Mouse (Mus musculus): Measurements from ENCODE around the gene Nubp2.
A peak's percentile ranks its signal among the peaks of the same experiment; 100 is the strongest.

Gene Nubp2

DNA sequence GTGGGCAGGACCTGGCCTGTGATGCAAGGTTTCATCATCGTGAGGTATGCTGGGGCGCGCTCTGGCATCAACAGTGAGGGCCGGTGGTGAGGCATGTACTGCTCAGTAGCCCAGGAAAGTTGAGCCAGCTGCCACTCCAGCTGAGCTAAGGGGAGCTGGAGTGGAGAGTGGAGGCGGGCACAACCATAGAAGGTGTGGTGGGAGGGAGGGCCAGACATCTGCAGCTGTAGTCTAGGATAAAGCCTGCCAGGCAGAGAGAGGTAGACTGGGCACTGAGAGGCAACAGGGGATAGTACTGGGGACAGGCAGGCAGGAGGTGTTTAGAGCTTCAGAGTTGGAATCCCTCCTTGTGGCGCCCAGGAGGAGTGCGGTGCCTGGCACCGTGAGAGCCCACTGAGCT is 26.1 kb downstream of the Nubp2 start:
- no peak for DNase-seq

DNA sequence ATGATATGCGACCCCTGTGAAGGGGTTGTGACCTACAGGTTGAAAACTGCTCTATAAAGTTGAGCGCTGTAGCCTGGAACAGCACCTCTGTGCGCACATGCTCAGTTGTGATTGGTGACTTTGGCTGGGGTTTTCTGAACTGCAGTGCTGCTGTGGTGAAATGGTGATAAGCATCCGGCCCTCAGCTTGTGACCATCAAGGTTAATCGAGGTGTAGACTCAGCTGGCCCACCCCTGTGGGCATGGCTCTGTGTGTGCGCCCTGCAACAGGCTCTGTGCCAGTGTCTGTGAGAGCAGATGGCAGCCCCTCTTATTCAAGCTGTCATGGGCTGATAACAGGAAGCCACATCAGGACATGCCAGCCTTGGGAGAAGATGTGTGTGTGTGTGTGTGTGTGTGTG is 27.2 kb downstream of the Nubp2 start:
- DNase-seq = no peak

DNA sequence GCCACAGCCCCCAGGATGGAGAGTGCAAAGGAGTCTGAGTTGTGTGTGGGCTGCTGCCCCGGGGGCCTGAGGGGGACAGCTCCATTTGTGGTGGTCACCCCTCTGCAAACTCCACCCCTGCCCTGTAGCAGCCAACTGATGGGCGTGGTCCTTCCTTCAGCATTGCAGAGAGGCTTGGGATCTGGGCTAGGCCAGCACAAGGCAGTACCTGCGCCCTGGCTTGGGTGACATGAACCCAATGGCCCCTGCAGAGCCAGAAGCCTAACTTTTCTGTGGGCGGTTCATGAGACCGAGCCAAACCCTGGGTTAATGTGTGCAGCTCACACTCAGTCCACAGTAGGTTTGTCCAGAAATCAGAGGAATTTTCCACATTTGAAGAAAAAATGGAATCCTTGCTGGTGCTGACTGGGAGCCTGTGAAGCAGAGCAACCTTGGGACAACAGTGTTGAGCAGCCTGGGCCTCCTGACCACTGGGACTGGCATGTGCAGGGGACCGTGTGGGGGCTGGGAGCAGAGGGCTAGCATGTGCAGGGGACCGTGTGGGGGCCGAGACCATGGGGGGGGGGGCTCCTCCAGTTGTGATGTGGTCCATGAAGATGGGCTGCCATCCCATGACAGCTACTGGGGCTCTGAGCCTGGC is 28.2 kb downstream of the Nubp2 start:
- no peak for DNase-seq

DNA sequence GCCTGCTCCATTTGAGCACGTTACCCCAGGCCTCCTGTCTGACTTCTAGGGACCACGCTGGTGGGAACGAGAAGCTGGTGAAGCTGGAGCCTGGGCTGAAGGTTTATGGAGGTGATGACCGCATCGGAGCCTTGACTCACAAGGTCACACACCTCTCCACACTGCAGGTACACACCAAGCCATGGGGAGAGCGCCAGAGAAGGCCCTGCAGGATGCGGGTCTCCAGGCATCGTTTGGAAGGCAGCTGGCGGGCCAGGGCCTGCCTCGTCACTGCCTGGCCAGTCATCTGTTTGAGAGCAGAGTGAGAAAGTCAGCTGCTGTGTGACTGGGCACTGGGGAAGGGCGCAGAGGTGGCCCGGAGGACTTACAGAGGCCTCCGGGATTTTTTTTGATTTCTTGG is 29.6 kb downstream of the Nubp2 start:
- DNase-seq = no peak

DNA sequence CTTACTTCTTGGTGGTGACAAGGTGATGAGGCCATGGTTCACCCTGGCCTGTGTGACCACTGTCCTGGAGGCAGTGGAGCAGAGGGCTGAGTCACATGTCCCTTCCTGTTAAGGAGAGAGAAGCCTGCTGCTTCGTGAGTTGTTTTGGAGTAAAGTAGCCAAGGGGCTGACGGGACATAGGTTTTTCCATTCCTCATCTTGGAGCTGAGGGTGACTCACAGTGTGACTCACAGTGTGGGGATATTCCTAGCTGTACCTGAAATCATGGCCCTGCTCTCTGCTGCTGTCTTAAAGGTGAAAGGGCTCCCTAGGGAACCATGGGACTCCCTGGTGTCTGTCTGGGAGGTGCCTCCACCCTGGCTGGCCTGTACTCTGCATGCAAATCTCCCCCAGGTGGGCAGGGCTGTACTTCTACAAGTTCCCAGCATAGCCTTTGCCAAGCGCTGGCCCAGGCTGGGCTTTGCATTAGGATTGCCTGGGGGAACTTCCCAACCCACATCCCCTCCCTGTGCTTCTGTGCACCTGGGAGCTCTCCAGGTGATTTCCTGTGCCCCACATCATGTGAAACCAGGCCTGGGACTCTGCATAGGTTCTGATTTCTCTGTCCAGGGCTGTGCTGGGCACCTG is 30.2 kb downstream of the Nubp2 start:
- DNase-seq = no peak

DNA sequence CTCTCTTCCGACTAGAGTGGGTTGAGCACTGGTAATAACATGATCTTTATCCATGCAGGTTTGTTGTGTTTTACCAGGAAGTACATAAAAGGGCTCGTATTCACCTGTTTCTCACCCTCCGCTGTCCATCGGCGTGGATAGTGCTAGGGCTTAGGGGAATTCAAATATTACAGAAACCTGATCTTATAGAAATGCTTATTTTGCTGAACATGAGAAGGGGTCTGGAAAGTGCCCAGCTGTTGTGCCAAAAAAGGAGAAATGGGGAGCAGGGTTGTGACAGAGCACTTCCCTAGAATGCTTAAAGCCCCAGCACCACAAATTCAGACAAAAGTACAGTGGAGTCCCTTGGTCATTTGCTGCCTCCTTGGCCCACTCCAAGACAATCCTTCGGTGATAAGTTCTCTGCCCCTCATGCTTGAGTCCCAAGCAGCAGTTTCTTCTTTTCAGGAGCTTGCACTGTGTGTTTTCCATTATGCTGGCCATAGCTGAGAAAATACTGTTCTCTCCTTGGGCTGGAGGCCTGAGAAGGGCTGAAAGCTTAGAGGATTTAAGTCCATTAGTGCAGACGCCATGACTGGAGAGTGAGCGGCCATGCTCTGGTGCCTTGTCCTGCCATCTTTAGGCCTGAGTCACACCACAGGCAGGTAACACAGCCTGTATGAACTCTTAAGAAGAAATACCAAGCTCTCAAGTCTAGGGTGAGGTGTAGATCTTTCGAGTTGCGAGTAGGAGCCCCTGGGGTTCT is 34.6 kb downstream of the Nubp2 start:
- DNase-seq = no peak

DNA sequence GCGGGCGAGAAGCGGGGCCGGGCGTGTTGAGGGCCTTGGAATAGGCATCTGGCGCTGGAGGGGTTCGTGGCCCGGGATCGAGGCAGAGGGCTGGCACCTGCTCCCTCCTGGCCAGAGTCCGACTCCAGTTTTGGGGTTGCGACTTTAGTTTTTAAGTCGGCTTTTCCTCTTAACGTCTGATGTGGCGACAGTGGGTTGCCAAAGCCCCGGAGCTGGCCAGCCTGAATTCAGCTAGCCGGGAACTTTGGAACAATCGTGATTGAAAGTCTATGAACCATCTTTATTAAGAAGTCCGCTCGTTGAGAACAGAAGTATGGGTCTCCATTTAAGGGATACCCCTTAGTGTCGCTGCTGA is 35.4 kb downstream of the Nubp2 start:
- DNase-seq = no peak

DNA sequence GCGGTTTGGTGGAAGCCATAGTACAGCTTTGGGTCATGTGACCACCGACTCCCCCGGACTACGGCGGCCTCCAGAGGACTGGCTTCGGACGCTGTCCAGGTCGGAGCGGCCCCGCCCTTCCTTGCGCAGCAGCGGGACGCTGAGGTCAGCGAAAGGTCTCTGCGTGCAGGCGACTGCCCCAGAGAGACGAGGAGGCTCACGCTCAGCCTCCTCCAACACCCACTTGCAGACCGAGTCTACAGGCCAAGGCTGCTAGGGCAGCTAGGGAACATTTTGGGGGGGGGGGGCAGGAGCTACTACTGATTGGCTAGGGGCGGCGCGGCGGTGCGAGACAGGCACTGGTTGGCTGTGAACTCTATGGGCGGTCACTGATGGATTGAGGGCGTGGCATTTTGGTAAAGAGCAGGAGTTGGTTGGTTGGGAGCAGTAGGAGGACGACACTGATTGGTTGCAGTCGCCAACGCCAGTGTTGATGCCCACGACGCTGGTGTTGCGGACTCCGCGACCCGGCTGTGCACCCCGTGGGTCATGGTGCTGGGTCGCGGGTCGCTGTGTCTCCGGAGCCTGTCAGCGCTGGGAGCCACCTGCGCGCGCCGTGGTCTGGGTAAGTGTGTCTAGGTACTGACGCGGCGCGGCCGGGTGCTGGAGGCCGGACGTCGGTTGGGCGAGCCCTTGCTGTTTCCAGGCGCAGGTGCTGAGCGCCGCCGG is 35.9 kb downstream of the Nubp2 start, which contains the start of gene Fahd1:
Gene Fahd1, minus strand, starts transcription at position 300 of the 708 bp plus-strand sequence.
- DNase-seq = peak; percentile 89 to 92

DNA sequence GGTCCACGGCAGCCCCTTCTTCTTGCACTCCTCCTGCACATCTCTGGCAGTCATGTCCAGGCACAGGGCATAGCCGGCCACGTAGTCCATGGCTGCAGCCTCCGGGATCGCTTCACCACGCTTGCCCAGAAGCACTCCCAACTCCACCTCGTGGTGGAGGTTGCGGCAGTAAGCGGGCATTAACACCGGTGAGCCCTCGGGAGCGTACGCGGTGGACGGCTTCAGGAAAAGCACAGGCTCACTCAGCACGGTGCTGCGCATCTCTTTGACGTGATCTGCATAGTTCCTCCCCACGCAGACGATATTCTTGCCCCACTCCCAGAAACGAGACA is 36.5 kb downstream of the Nubp2 start:
- DNase-seq = no peak

DNA sequence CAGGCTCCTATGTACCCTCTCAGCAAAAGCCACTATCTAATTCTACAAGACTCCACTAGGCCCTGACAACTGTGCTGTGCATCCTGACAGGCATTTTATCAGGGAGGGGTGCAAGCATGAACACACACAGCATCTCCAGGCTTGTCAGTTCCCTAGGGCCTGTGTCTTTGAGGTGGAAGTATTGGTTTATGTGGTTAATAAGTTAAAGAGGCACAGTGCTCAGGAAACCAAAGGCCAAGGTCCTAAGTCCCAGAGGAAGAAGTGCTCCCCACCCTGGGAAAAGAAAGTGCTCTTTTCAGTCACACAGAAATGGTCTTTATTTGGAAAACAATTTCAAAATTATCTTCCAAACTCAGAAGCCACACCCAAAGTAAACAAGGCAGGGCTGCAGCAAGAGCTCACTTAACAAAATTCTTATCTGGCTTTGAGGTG is 37.5 kb downstream of the Nubp2 start:
- DNase-seq = no peak

DNA sequence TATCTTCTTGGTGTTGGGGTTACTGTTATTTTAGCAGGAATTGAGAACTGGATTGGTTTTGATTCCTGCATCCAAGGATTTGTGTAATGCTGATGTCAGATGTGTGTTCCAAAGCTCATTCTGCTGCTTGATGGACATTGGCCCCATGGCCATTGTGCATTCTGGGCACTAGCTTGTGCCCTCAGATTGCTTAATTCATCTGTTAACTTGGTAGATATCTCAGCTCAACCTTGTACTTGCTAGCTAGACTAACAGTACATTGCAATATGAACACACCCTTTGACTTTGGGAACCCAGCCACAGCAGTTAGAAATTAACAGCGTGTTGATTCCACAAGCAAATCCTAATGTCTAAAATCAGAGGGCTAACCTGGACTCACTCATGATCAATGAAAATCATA is 38.8 kb downstream of the Nubp2 start:
- no peak for DNase-seq

DNA sequence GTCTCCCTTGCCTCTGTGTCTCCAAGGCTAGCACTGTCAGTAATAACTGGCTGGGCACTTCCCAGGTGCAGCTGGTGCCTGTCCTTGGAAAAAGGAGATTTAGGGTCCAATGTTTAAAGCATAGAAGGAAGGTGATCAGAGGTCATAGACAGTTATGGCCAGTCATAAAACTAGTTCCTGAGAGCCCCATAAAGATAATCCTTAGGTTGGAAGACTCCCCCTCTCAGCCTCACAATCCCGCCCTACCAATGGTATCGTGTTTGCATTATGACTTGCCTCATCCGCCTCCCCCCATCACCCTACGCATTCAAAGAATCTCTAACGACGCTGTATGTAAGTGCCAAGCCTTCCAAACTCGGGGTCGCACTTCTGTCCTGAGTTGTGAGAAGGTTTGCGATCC is 41.6 kb downstream of the Nubp2 start:
- no peak for DNase-seq

DNA sequence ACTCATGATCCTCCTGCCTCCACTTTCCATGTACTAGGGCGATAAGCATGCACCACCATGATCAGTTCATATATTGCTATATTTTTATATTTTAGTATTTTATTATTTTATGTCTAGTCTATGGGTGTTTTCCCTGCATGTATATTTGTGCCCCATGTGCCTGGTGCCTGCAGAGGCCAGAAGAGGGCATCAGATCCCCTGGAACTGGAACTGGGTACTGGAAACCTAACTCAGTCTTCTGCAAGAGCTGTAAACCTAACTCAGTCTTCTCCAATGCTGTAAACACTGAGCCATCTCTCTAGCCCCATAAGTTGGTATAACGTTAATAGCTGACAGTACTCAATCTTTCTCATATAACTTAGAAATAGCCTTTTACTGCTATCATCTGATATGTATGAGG is 43.5 kb downstream of the Nubp2 start:
- no peak for DNase-seq

DNA sequence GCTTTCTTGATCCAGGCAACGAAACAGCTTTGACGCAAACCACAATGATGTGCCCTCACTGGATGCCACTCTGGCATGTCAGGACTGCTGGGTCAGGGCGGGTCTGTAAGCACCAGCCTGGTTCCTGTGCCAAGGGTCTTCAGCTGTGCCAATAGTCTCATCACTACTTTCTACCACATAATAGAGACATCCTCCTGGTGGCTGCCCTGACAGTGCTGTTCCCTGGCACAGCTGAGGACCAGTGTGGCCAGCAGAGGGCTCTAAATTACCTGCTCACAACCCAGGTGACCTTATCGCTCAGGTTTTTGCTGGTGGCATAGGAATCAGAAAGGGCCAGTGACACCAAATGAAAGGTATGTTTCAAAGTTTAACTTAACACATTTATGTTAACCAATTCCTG is 45.0 kb downstream of the Nubp2 start:
- peak; percentile 48 for DNase-seq

DNA sequence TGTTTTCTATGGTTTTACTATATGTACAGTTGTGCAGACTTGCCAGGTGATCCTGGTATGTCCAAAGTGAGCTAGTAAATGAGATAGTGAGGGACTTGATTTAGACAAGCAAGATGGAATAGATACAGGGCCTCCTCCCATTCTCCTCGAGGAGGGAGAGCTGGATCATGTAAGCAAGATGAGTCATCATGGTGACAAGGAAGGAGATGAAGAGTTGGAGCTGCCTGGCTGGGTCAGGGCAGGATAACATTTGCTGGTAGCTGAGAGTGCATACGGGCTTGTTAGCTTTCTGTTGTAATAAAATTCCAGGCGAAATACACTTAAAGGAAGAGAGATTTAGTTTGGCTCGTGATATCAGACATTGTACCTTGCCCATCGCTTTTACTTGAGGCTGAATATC is 45.8 kb downstream of the Nubp2 start:
- DNase-seq = no peak

DNA sequence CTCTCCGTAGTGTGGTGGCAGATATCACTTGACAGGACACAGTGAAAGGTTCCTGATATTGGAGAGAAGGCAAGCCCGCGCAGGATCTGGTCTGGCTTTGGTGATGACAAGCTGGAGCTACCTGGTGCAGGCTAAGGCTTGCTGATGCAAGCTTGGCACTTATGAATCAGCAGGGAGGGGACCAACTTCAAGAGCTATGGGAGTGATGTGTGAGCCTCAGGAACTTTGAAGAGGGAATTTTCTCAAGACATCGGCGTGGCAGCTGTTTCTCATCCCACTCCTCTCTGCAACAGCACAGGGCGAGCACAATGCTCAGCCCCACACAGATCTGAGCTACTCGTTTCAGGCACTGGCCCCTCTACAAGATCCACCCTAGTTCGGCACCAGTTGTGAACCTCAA is 46.3 kb downstream of the Nubp2 start, which contains the start of gene Hagh:
Gene Hagh, plus strand, starts transcription at position 302 of the 400 bp plus-strand sequence.
- no peak for DNase-seq

Measured in B cell, adult 2 months (primary cell).